Comparison of ENCODE assay signal across 8 mouse cellular contexts in the genomic region with DNA sequence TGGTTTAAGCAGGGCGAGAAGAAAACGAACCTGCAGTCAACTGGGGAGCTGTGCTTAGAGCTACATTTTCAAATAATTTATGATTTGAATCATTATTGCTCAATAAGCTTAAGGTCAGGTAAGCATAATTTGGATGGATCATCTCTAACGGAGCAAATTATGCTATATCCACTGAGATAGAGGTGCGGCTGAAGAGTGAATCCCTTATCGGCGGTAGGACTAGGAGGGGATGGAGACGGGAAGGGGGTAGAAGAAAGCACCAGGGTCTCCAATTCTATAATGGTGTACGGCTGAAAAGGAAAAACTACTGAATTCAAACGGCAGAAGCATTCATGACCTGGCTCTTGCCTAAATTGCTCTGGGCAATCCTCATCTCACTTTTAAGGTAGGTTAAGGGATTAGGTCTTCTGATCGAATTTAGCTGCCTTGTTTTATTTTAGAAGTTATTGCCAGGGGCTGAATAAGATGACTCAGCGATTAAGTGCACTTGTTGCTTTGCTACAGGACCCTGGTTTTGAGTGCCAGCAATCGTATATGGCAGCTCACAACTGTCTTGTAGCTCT. TPM values are rescaled to one million over a fixed set of nuclear protein-coding genes. Genes with fewer than 3 reads are reported as not detected.
DNase-seq lines count a peak whose midpoint lies in the region; ATAC-seq lines count a peak whose summit lies in the region.

No protein-coding gene starts in this region.

- H3K9me3 ChIP-seq in lung, embryonic 15.5 days: no peaks in the 10 kb centered on the region
- H3K9me3 ChIP-seq in embryonic facial prominence, embryonic 14.5 days (ENCODE audit: control insufficient read depth, low read length): no peaks in the 10 kb centered on the region
- H3K9me3 ChIP-seq in limb, embryonic 11.5 days (ENCODE audit: control insufficient read depth, low read length): no peaks in the 10 kb centered on the region
- no peaks in the 10 kb centered on the region for H3K9me3 ChIP-seq in neural tube, embryonic 15.5 days (replicated peaks)

- H3K9ac ChIP-seq in lung, embryonic 15.5 days: peak overlapping the region; percentile 81
- H3K9ac ChIP-seq in embryonic facial prominence, embryonic 14.5 days (ENCODE audit: low read depth, low read length): peak overlapping the region; percentile 80
- peak overlapping the region; percentile 49 for H3K9ac ChIP-seq in limb, embryonic 11.5 days (ENCODE audit: low read length)
- H3K9ac ChIP-seq in neural tube, embryonic 15.5 days (replicated peaks): peak overlapping the region; percentile 66; the same call in 1 of the 2 replicates

- peaks cover 34% of the 10 kb centered on the region for H3K4me1 ChIP-seq in lung, embryonic 15.5 days
- peaks cover 18% of the 10 kb centered on the region for H3K4me1 ChIP-seq in embryonic facial prominence, embryonic 14.5 days (ENCODE audit: control insufficient read depth, insufficient read depth, low read length)
- peaks cover 9% of the 10 kb centered on the region; the same call in 1 of the 2 replicates for H3K4me1 ChIP-seq in limb, embryonic 11.5 days (ENCODE audit: control insufficient read depth, insufficient read depth, low read length)
- peaks cover 39% of the 10 kb centered on the region for H3K4me1 ChIP-seq in neural tube, embryonic 15.5 days

- 5% methylated on average over 12 of the region's 12 CpGs for WGBS in lung, embryonic 15.5 days
- WGBS in embryonic facial prominence, embryonic 14.5 days: 3% methylated on average over 12 of the region's 12 CpGs
- 8% methylated on average over 12 of the region's 12 CpGs for WGBS in limb, embryonic 11.5 days
- 7% methylated on average over 12 of the region's 12 CpGs for whole genome bisulfite sequencing in neural tube, embryonic 15.5 days

- ATAC-seq in lung, embryonic 15.5 days (ENCODE audit: borderline replicate concordance, extremely low read depth, low FRiP score, low TSS enrichment): no peak
- ATAC-seq in embryonic facial prominence, embryonic 14.5 days (ENCODE audit: low read depth): no peak
- ATAC-seq in limb, embryonic 11.5 days (ENCODE audit: insufficient number of reproducible peaks, low FRiP score, low TSS enrichment, low read depth): no peak
- no peak for ATAC-seq in neural tube, embryonic 15.5 days (ENCODE audit: low FRiP score)

- no peak for DNase-seq in lung, postnatal 14 days
- no peak for DNase-seq in embryonic facial prominence, embryonic 14.5 days (ENCODE audit: low spot score)
- DNase-seq in limb, embryonic 11.5 days (ENCODE audit: low spot score): no peak
- DNase-seq in left cerebral cortex, postnatal 10 days (ENCODE audit: extremely low spot score in 1 of 2, low spot score in 2 of 2): no peak
- no peak for DNase-seq in ovary, postnatal 14 days (ENCODE audit: low spot score)
- DNase-seq in left cerebral cortex, adult 11 months (ENCODE audit: low spot score): no peak

- no peaks in the 10 kb centered on the region for H3K27me3 ChIP-seq in lung, embryonic 15.5 days
- no peaks in the 10 kb centered on the region for H3K27me3 ChIP-seq in embryonic facial prominence, embryonic 14.5 days (replicated peaks; ENCODE audit: control insufficient read depth, insufficient read depth, low read length)
- no peaks in the 10 kb centered on the region for H3K27me3 ChIP-seq in limb, embryonic 11.5 days (ENCODE audit: control insufficient read depth, insufficient read depth, low read length)
- no peaks in the 10 kb centered on the region for H3K27me3 ChIP-seq in neural tube, embryonic 15.5 days (replicated peaks)

- H3K36me3 ChIP-seq in lung, embryonic 15.5 days: peaks cover 37% of the 10 kb centered on the region
- peaks cover 42% of the 10 kb centered on the region for H3K36me3 ChIP-seq in embryonic facial prominence, embryonic 14.5 days (ENCODE audit: control insufficient read depth, insufficient read depth, low read length)
- peaks cover 12% of the 10 kb centered on the region; the same call in 1 of the 2 replicates for H3K36me3 ChIP-seq in limb, embryonic 11.5 days (ENCODE audit: control insufficient read depth, insufficient read depth, low read length)
- H3K36me3 ChIP-seq in neural tube, embryonic 15.5 days: peaks cover 29% of the 10 kb centered on the region

- peak overlapping the region; percentile 90 for H3K4me3 ChIP-seq in lung, embryonic 15.5 days
- peak overlapping the region; percentile 80 for H3K4me3 ChIP-seq in embryonic facial prominence, embryonic 14.5 days (ENCODE audit: low read depth, low read length)
- H3K4me3 ChIP-seq in limb, embryonic 11.5 days (ENCODE audit: low read depth, low read length): peak overlapping the region; percentile 63
- H3K4me3 ChIP-seq in neural tube, embryonic 15.5 days (replicated peaks): peak overlapping the region; percentile 77

- H3K27ac ChIP-seq in lung, embryonic 15.5 days: peak overlapping the region; percentile 100
- H3K27ac ChIP-seq in embryonic facial prominence, embryonic 14.5 days (replicated peaks; ENCODE audit: low read depth, low read length): peak overlapping the region; percentile 100
- H3K27ac ChIP-seq in limb, embryonic 11.5 days (replicated peaks; ENCODE audit: low read depth, low read length): no peak overlapping the region
- H3K27ac ChIP-seq in neural tube, embryonic 15.5 days (replicated peaks): peak overlapping the region; percentile 98

- H3K4me2 ChIP-seq in lung, embryonic 15.5 days: peak overlapping the region; percentile 85
- peak overlapping the region; percentile 91 for H3K4me2 ChIP-seq in embryonic facial prominence, embryonic 14.5 days (ENCODE audit: low read depth, low read length)
- H3K4me2 ChIP-seq in limb, embryonic 11.5 days (ENCODE audit: low read depth, severe bottlenecking): peak overlapping the region; percentile 65
- peak overlapping the region; percentile 90 for H3K4me2 ChIP-seq in neural tube, embryonic 15.5 days

- intact Hi-C loops in left cerebral cortex, postnatal 10 days (cut with DNase I): no loop called here

RNA-seq across cellular contexts. Expression of a gene that starts 1.5 kb away (rescaled TPM):
- polyA plus RNA-seq in lung, embryonic 15.5 days (2015; fragmentation: Nextera tagmentation; extraction: Ambion mirVana): 29.1 and 32.3 TPM in 2 replicates
- polyA plus RNA-seq in embryonic facial prominence, embryonic 14.5 days (2014; fragmentation: Nextera tagmentation; extraction: Ambion mirVana): 22.9 and 24.8 TPM in 2 replicates
- polyA plus RNA-seq in limb, embryonic 11.5 days (2014; fragmentation: Nextera tagmentation; extraction: Ambion mirVana): 12.7 and 16.3 TPM in 2 replicates
- 54.9 and 55.5 TPM in 2 replicates for polyA plus RNA-seq in neural tube, embryonic 15.5 days (2015; fragmentation: Nextera tagmentation; extraction: Ambion mirVana)
- total RNA-seq in left cerebral cortex, postnatal 10 days (2021): 100 to 1,000 TPM; 168 to 193 TPM

RNA-seq across cellular contexts. Expression of a gene that starts 8.6 kb away (rescaled TPM):
- 107 and 118 TPM in 2 replicates for polyA plus RNA-seq in lung, embryonic 15.5 days (2015; fragmentation: Nextera tagmentation; extraction: Ambion mirVana)
- polyA plus RNA-seq in embryonic facial prominence, embryonic 14.5 days (2014; fragmentation: Nextera tagmentation; extraction: Ambion mirVana): 127 and 133 TPM in 2 replicates
- 194 and 197 TPM in 2 replicates for polyA plus RNA-seq in limb, embryonic 11.5 days (2014; fragmentation: Nextera tagmentation; extraction: Ambion mirVana)
- 116 and 124 TPM in 2 replicates for polyA plus RNA-seq in neural tube, embryonic 15.5 days (2015; fragmentation: Nextera tagmentation; extraction: Ambion mirVana)
- 100 to 1,000 TPM; 139 to 145 TPM for total RNA-seq in left cerebral cortex, postnatal 10 days (2021)

RNA-seq across cellular contexts. Expression of a gene that starts 10.2 kb away (rescaled TPM):
- polyA plus RNA-seq in lung, embryonic 15.5 days (2015; fragmentation: Nextera tagmentation; extraction: Ambion mirVana): 124 and 128 TPM in 2 replicates
- 97.3 and 101 TPM in 2 replicates for polyA plus RNA-seq in embryonic facial prominence, embryonic 14.5 days (2014; fragmentation: Nextera tagmentation; extraction: Ambion mirVana)
- polyA plus RNA-seq in limb, embryonic 11.5 days (2014; fragmentation: Nextera tagmentation; extraction: Ambion mirVana): 119 and 131 TPM in 2 replicates
- 148 and 154 TPM in 2 replicates for polyA plus RNA-seq in neural tube, embryonic 15.5 days (2015; fragmentation: Nextera tagmentation; extraction: Ambion mirVana)
- 100 to 1,000 TPM; 111 to 113 TPM for total RNA-seq in left cerebral cortex, postnatal 10 days (2021)

RNA-seq across cellular contexts. Expression of a gene that starts 20.9 kb away (rescaled TPM):
- polyA plus RNA-seq in lung, embryonic 15.5 days (2015; fragmentation: Nextera tagmentation; extraction: Ambion mirVana): not detected in 2 replicates
- polyA plus RNA-seq in embryonic facial prominence, embryonic 14.5 days (2014; fragmentation: Nextera tagmentation; extraction: Ambion mirVana): 0.30 and 0.58 TPM in 2 replicates
- not detected in 2 replicates for polyA plus RNA-seq in limb, embryonic 11.5 days (2014; fragmentation: Nextera tagmentation; extraction: Ambion mirVana)
- polyA plus RNA-seq in neural tube, embryonic 15.5 days (2015; fragmentation: Nextera tagmentation; extraction: Ambion mirVana): not detected in 2 replicates
- not detected for total RNA-seq in left cerebral cortex, postnatal 10 days (2021)

RNA-seq across cellular contexts. Expression of a gene that starts 24.6 kb away (rescaled TPM):
- 27.9 and 28.4 TPM in 2 replicates for polyA plus RNA-seq in lung, embryonic 15.5 days (2015; fragmentation: Nextera tagmentation; extraction: Ambion mirVana)
- polyA plus RNA-seq in embryonic facial prominence, embryonic 14.5 days (2014; fragmentation: Nextera tagmentation; extraction: Ambion mirVana): 20.9 and 25.8 TPM in 2 replicates
- 21.0 and 21.2 TPM in 2 replicates for polyA plus RNA-seq in limb, embryonic 11.5 days (2014; fragmentation: Nextera tagmentation; extraction: Ambion mirVana)
- 60.6 and 68.3 TPM in 2 replicates for polyA plus RNA-seq in neural tube, embryonic 15.5 days (2015; fragmentation: Nextera tagmentation; extraction: Ambion mirVana)
- total RNA-seq in left cerebral cortex, postnatal 10 days (2021): 10 to 100 TPM; 60.1 to 63.5 TPM
